Mouse (Mus musculus): ENCODE results near the gene Isy1.

The Isy1 gene

GRCm38 (mm10) chr6:87838551-87839197 is at the start of gene Isy1:
Gene Isy1, minus strand, starts transcription at chr6:87838798.
- DNase-seq = peak; percentile 96

GRCm38 (mm10) chr6:87887594-87888233 is 49.1 kb upstream of the Isy1 start, which contains the start of gene Copg1:
Gene Copg1, plus strand, starts transcription at chr6:87887814.
- peak; percentile 99 for DNase-seq

- no peak for DNase-seq
Observed at GRCm38 (mm10) chr6:87886721-87887120, 48.1 kb upstream of the Isy1 start.

- DNase-seq = no peak
Observed at GRCm38 (mm10) chr6:87882816-87883215, 44.2 kb upstream of the Isy1 start.

- no peak for DNase-seq
Observed at GRCm38 (mm10) chr6:87882221-87882620, 43.6 kb upstream of the Isy1 start.

- no peak for DNase-seq
Observed at GRCm38 (mm10) chr6:87879628-87880027, 41.0 kb upstream of the Isy1 start.

GRCm38 (mm10) chr6:87879010-87879409 is 40.4 kb upstream of the Isy1 start:
- no peak for DNase-seq

- DNase-seq = no peak
Observed at GRCm38 (mm10) chr6:87876068-87876643, 37.6 kb upstream of the Isy1 start.

GRCm38 (mm10) chr6:87875562-87875961 is 37.0 kb upstream of the Isy1 start:
- no peak for DNase-seq

- DNase-seq = no peak
Observed at GRCm38 (mm10) chr6:87875083-87875482, 36.5 kb upstream of the Isy1 start.

- no peak for DNase-seq
Observed at GRCm38 (mm10) chr6:87873963-87874362, 35.4 kb upstream of the Isy1 start.

GRCm38 (mm10) chr6:87873104-87873503 is 34.5 kb upstream of the Isy1 start:
- no peak for DNase-seq

GRCm38 (mm10) chr6:87871240-87871639 is 32.6 kb upstream of the Isy1 start:
- DNase-seq = no peak

- DNase-seq = no peak
Observed at GRCm38 (mm10) chr6:87870440-87870839, 31.8 kb upstream of the Isy1 start.

- no peak for DNase-seq
Observed at GRCm38 (mm10) chr6:87868871-87869506, 30.4 kb upstream of the Isy1 start.

- DNase-seq = no peak
Observed at GRCm38 (mm10) chr6:87867256-87867655, 28.7 kb upstream of the Isy1 start.

- no peak for DNase-seq
Observed at GRCm38 (mm10) chr6:87866211-87866610, 27.6 kb upstream of the Isy1 start.

- no peak for DNase-seq
Observed at GRCm38 (mm10) chr6:87857071-87857470, 18.5 kb upstream of the Isy1 start.

- no peak for DNase-seq
Observed at GRCm38 (mm10) chr6:87853446-87853845, 14.8 kb upstream of the Isy1 start.

- no peak for DNase-seq
Observed at GRCm38 (mm10) chr6:87851871-87852270, 13.3 kb upstream of the Isy1 start.

GRCm38 (mm10) chr6:87850900-87851614 is 12.5 kb upstream of the Isy1 start, which contains the start of gene Cnbp:
Gene Cnbp, minus strand, starts transcription at chr6:87851106.
- DNase-seq = peak; percentile 97

- DNase-seq = peak; percentile 77
Observed at GRCm38 (mm10) chr6:87850155-87850899, 11.7 kb upstream of the Isy1 start.

Data from cerebellum, adult 11-12 months (tissue).